Mouse (Mus musculus) hindbrain, embryonic 10.5 days (tissue): ENCODE data around the gene AW549877. TPM values are rescaled to one million over a fixed set of nuclear protein-coding genes. Genes with fewer than 3 reads are reported as not detected.

ENCODE experiments used
- polyA plus RNA-seq: library from polyadenylated mRNA; unstranded; fragments of >200 nt; fragmentation: Nextera tagmentation; extraction: Ambion mirVana; gene quantifications from 2 replicates; pipeline ENCODE4 v1.2.1, GENCODE M21; 2016

Gene AW549877
- polyA plus RNA-seq, 1 experiment from 2014 or later = 39.3 TPM

Other genes starting within 250 kb of the AW549877 start
- 4.3 and 5.2 TPM in 2 replicates for gene Fbxo4, start 16.2 kb downstream of the AW549877 start, polyA plus RNA-seq
- 101 and 114 TPM in 2 replicates for gene Oxct1, start 30.6 kb upstream of the AW549877 start, polyA plus RNA-seq